18 mouse cellular contexts compared by ENCODE assay signal in genomic region chr6:17840431-17840830, GRCm38 (mm10).
DNase-seq lines count a peak whose midpoint lies in the region; ATAC-seq lines count a peak whose summit lies in the region.
"Had no signal": no experiment of that assay in that cellular context is flagged by ENCODE, and none has a peak within 500 bp of the region (broad histone marks: within the 10 kb centered on the region; RNA-seq: fewer than 3 reads in every experiment).

No protein-coding gene starts in this region.

- 70% methylated on average over 29 of the region's 29 CpGs for WGBS in heart, embryonic 10.5 days
- WGBS in midbrain, embryonic 13.5 days = 88% methylated on average over 29 of the region's 29 CpGs
- 76% methylated on average over 29 of the region's 29 CpGs for WGBS in midbrain, embryonic 14.5 days

- H3K27ac ChIP-seq in heart, embryonic 10.5 days = peak overlapping the region; percentile 17; the same call in 1 of the 2 replicates
- H3K27ac ChIP-seq in midbrain, embryonic 13.5 days = no peak overlapping the region
- H3K27ac ChIP-seq in midbrain, embryonic 14.5 days (replicated peaks; ENCODE audit: low read depth, low read length) = no peak overlapping the region
- H3K27ac ChIP-seq: intestine, embryonic 15.5 days; kidney, postnatal 0 days; left cerebral cortex, adult 2 months; limb, embryonic 12.5 days; liver, embryonic 14.5 days; neural tube, embryonic 15.5 days had no signal

- H3K4me1 ChIP-seq in heart, embryonic 10.5 days = peaks cover 16% of the 10 kb centered on the region
- no peaks in the 10 kb centered on the region for H3K4me1 ChIP-seq in midbrain, embryonic 13.5 days (replicated peaks)
- no peaks in the 10 kb centered on the region for H3K4me1 ChIP-seq in midbrain, embryonic 14.5 days (ENCODE audit: control insufficient read depth, insufficient read depth, low read length)
- H3K4me1 ChIP-seq: intestine, embryonic 15.5 days had no signal

- no peak overlapping the region for H3K4me3 ChIP-seq in heart, embryonic 10.5 days
- H3K4me3 ChIP-seq in midbrain, embryonic 13.5 days (replicated peaks) = no peak overlapping the region
- no peak overlapping the region for H3K4me3 ChIP-seq in midbrain, embryonic 14.5 days (replicated peaks; ENCODE audit: low read depth, low read length)
- H3K4me3 ChIP-seq: intestine, embryonic 15.5 days; left cerebral cortex, adult 2 months; limb, embryonic 12.5 days; neural tube, embryonic 15.5 days had no signal

- H3K9ac ChIP-seq in midbrain, embryonic 13.5 days (replicated peaks) = no peak overlapping the region
- no peak overlapping the region for H3K9ac ChIP-seq in midbrain, embryonic 14.5 days (replicated peaks; ENCODE audit: low read length)
- H3K9ac ChIP-seq: intestine, embryonic 15.5 days; limb, embryonic 12.5 days; liver, embryonic 14.5 days; neural tube, embryonic 15.5 days had no signal

- H3K36me3 ChIP-seq in heart, embryonic 10.5 days = peaks cover 9% of the 10 kb centered on the region; the same call in 1 of the 2 replicates
- H3K36me3 ChIP-seq in midbrain, embryonic 13.5 days = peaks cover 14% of the 10 kb centered on the region
- H3K36me3 ChIP-seq in midbrain, embryonic 14.5 days (ENCODE audit: control insufficient read depth, insufficient read depth, low read length) = peaks cover 14% of the 10 kb centered on the region
- H3K36me3 ChIP-seq: intestine, embryonic 15.5 days; neural tube, embryonic 15.5 days had no signal

- no peaks in the 10 kb centered on the region for H3K27me3 ChIP-seq in heart, embryonic 10.5 days (ENCODE audit: insufficient read depth, poor library complexity, severe bottlenecking)
- no peaks in the 10 kb centered on the region for H3K27me3 ChIP-seq in midbrain, embryonic 13.5 days
- no peaks in the 10 kb centered on the region for H3K27me3 ChIP-seq in midbrain, embryonic 14.5 days (ENCODE audit: control insufficient read depth, insufficient read depth, low read length)
- H3K27me3 ChIP-seq: intestine, embryonic 15.5 days; limb, embryonic 12.5 days; neural tube, embryonic 15.5 days had no signal

- DNase-seq in heart, embryonic 10.5 days (ENCODE audit: low spot score) = no peak
- DNase-seq in heart, adult 18-20 months = no peak
- DNase-seq in midbrain, embryonic 14.5 days = no peak
- peak; percentile 52 for DNase-seq in WW6 (ENCODE audit: low read depth, low spot score)
- DNase-seq in testis, postnatal 10 days (ENCODE audit: low spot score) = peak; percentile 45
- no peak for DNase-seq in gastrocnemius, postnatal 4 days (ENCODE audit: low spot score in 2 of 2)
- DNase-seq: cerebellum, postnatal 10 days; gastrocnemius, postnatal 10 days; heart, postnatal 36 days had no signal

- no peaks in the 10 kb centered on the region for H3K9me3 ChIP-seq in heart, embryonic 10.5 days
- H3K9me3 ChIP-seq in midbrain, embryonic 13.5 days = no peaks in the 10 kb centered on the region
- H3K9me3 ChIP-seq in midbrain, embryonic 14.5 days (ENCODE audit: control insufficient read depth, low read length) = no peaks in the 10 kb centered on the region
- H3K9me3 ChIP-seq: intestine, embryonic 15.5 days; limb, embryonic 12.5 days; neural tube, embryonic 15.5 days had no signal

- ATAC-seq in midbrain, embryonic 13.5 days = peak; percentile 45; the same call in 1 of the 2 replicates
- no peak for ATAC-seq in midbrain, embryonic 14.5 days (ENCODE audit: low FRiP score, low TSS enrichment)
- ATAC-seq in megakaryocyte, adult 5-6 weeks (ENCODE audit: poor library complexity, severe bottlenecking) = no peak
- ATAC-seq: intestine, embryonic 15.5 days; lung, postnatal 0 days had no signal

- no peak overlapping the region for H3K4me2 ChIP-seq in midbrain, embryonic 13.5 days (replicated peaks)
- no peak overlapping the region for H3K4me2 ChIP-seq in midbrain, embryonic 14.5 days (ENCODE audit: low read length)
- H3K4me2 ChIP-seq: intestine, embryonic 15.5 days; limb, embryonic 12.5 days; neural tube, embryonic 15.5 days had no signal

Comparison
In these comparisons a context has a peak if more than half of its experiments do, and no peak if none do; other contexts are left out.
1. DNase-seq: peak in WW6 (single experiment) and testis, postnatal 10 days (single experiment); none in heart, embryonic 10.5 days (single experiment), heart, adult 18-20 months (0 of 2), midbrain, embryonic 14.5 days (single experiment) and gastrocnemius, postnatal 4 days (0 of 2).